Mouse (Mus musculus) cerebellum, adult 11 months (tissue): ENCODE data around the gene Zfp652.
A peak's percentile ranks its signal among the peaks of the same experiment; 100 is the strongest.

Source experiments
- DNase-seq: peaks from one replicate; pipeline ENCODE4 v3.0.0; 2022

Zfp652 gene

DNA sequence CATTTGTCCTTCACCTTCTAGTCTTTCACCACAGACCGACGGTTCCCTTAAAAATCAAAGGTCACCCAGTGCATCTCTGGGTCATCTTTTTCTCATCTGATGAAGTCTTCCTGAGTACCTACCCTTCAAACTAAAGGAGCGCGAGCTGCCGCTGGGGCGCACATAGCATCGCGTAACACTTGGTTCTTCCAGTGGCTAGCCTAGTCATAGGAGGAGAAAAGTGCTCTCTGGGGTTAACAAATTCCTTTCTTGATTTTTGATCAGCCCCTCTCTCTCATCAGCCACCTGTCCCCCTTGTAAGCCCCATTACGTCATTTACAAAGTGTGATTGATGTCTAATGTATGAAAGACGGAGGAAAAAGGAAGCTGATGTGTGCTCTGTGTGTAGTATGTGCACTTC, 56.7 kb downstream of the Zfp652 start:
- no peak for DNase-seq

- no peak for DNase-seq
Observed at GRCm38 (mm10) chr11:95770720-95771364, 58.4 kb downstream of the Zfp652 start.

- DNase-seq = no peak
Observed at GRCm38 (mm10) chr11:95771665-95772064, 59.2 kb downstream of the Zfp652 start.

GRCm38 (mm10) chr11:95773264-95773663, 60.8 kb downstream of the Zfp652 start:
- DNase-seq = no peak

GRCm38 (mm10) chr11:95777323-95778297, 65.1 kb downstream of the Zfp652 start:
- DNase-seq = no peak

- DNase-seq = no peak
Observed at GRCm38 (mm10) chr11:95778831-95779251, 66.4 kb downstream of the Zfp652 start.

DNA sequence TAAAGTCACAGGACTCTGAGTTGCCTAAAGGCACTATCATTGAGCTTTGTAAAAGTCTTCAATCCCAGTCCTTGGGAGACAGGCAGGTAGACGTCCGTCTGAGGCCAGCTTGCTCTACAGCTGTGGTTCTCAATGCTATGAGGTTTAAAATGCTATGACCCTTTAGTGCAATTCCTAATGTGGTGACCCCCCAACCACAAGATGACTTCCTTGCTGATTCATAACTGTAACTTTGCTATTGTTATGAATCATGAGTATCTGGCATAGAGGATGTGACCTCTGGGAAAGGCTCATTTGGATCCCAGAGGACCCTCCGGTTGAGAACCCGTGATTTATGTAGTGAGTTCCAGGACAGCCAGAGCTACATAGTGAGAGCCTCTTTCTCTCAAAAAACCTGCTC, 66.9 kb downstream of the Zfp652 start:
- DNase-seq = no peak

DNA sequence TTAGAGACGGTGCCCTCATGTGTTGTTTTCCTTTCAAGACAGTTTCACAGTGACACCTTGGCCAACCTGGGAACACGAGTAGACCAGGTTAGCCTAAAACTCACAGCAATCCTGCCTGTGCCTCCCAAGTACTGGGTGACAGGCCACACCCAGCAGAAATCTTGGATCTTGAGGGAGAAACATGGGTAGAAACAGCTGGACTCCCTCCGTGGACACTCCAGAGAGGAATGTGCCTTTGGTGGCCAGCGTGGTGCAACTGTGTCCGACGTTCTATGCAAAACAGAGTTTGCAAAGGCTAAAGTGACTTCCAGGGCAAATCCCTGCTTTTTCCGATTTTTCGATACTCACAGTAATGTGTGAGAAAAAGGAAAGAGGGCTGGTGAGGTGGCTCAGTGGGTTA, 68.0 kb downstream of the Zfp652 start:
- no peak for DNase-seq

DNA sequence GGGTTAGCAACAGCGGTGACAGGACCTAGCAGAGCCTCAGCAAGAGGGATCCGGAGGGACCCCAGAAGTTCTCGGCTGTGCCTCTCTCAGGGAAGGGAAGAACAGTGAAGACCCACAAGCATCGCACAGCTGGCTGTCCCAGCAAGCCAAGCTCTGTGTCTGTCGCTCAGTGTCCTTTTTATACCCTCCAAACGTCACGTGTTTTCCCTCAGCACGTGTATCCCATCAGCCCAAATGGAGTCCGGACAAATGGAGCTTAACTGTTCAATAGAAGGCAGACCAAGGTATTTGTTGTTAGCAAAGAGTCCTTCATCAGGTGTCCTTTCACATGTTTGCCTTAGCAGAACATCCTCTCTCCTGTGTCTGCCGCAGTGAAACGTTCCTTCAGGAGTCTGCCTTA, 69.1 kb downstream of the Zfp652 start:
- DNase-seq = no peak

- no peak for DNase-seq
Observed at GRCm38 (mm10) chr11:95783457-95783856, 71.0 kb downstream of the Zfp652 start.

- DNase-seq = no peak
Observed at GRCm38 (mm10) chr11:95783958-95784357, 71.5 kb downstream of the Zfp652 start.

GRCm38 (mm10) chr11:95785675-95786074, 73.2 kb downstream of the Zfp652 start:
- no peak for DNase-seq

DNA sequence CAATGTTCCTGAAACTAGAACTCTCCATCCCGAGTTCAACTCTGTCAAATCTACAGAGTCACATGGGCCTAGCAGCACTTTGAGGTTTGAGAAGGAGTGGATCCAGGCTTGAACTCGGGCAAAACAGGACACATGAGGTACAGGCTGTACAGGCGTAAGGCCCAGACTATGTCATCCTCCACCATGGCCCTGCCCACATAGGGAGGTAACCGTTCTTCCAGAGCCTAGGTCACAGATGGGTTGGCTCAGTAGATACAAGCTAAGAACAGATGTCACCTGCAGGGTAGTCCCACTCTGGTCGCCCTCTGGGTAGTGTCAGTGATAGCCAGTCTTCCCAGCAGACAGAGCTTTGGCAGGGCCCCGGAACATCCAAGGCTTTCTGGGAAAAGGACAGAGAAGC, 74.0 kb downstream of the Zfp652 start:
- no peak for DNase-seq

GRCm38 (mm10) chr11:95789451-95789891, 77.0 kb downstream of the Zfp652 start:
- DNase-seq = no peak

DNA sequence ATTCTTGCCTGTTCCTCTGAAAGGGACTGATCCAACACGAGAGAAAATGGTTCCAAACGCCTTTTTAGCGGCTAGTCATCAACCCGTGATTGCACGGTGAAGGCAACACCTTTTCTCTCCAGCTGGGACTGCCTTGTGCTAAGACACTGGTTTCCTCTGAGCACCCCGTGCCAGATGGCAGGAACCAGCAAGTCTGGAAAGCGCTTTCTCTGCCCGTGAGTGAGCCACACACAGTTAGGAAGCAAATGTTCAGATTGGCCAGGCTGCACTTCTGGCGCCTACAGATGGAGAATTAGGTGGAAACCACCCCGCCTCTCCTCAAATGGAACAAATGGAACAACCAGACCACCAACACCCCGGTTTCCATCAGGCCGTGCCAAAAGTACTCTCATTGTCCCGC, 79.3 kb downstream of the Zfp652 start:
- DNase-seq = peak; percentile 14

DNA sequence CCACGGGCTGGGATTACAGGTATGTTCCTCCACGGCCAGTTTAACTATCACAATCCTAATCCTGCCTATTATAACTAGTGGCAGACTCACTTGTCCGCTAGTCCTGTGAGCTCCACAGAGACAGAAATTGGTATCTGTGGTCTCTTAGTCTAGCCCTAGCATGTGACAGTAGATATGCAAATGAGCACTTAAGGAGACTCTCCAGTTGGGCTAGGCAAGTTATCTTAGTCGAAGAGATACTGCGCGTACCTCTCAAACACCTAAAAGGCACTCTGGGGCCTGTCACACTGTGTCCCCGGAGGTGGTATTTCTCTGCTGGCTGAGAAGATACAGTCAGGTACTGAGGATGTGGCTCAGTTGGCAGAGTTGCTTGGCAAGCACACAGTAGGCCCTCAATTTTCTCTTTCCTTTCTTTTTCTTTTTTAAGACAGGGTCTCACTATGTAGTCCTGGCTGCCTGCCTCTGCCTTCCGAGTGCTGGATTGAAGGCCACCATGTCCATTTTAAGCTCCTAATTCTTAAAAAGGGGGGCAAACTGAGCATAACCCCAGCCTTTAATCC, 80.6 kb downstream of the Zfp652 start:
- DNase-seq = no peak

DNA sequence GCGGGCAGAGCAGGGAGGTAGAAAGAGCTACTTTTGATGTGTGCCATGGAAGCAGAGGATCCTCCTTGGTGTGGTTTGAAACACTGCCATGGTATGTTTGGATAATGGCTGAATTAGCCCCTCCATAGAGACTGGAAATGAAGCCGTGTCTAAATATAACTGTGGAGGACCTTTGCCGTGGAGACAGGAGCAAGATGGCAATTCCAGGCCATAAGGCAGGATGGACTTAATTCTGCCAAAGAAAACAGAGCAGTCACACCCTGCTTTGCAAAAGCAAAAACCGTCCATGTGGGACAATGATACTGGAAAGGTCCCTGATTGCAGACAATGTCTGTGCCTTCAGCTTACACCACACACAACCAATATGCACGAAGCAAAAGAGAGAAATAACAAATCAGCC, 81.7 kb downstream of the Zfp652 start:
- DNase-seq = no peak

GRCm38 (mm10) chr11:95795582-95795981, 83.1 kb downstream of the Zfp652 start:
- DNase-seq = no peak

GRCm38 (mm10) chr11:95805010-95805409, 92.5 kb downstream of the Zfp652 start:
- DNase-seq = no peak

DNA sequence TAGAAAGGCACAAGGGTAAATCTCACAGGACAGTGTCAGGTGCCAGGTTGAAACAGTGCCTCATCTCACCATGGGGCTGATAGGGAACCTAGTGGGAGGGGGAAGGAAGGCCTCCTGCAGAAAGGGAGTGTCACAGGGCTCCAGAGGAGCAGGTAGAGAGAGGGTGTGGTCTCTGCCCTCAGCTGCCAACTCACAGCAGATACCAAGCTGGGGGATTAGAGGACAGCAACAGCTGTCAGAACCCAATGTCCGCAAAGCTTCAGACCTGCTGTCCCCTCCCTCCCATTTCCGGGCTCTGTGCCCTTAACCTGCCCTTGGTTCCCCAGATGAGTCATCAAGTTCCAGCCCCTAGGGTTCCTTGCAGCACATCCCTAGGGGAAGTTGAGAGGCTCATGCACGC, 93.1 kb downstream of the Zfp652 start:
- DNase-seq = no peak

- no peak for DNase-seq
Observed at GRCm38 (mm10) chr11:95807884-95808283, 95.4 kb downstream of the Zfp652 start.

GRCm38 (mm10) chr11:95808448-95809011, 96.1 kb downstream of the Zfp652 start:
- no peak for DNase-seq

- DNase-seq = no peak
Observed at GRCm38 (mm10) chr11:95809603-95810002, 97.1 kb downstream of the Zfp652 start.
